Mouse (Mus musculus): Measurements from ENCODE around the gene Rnf185.
A peak's percentile ranks its signal among the peaks of the same experiment; 100 is the strongest.

Rnf185 gene

GRCm38 (mm10) chr11:3443091-3443490, 9.1 kb downstream of the Rnf185 start:
- no peak for DNase-seq (ENCODE audit: low read depth, low spot score)

- no peak for DNase-seq (ENCODE audit: low read depth, low spot score)
Measured at GRCm38 (mm10) chr11:3442677-3443076, 9.5 kb downstream of the Rnf185 start.

GRCm38 (mm10) chr11:3441696-3442443, 10.3 kb downstream of the Rnf185 start:
- no peak for DNase-seq (ENCODE audit: low read depth, low spot score)

GRCm38 (mm10) chr11:3437621-3438020, 14.5 kb downstream of the Rnf185 start:
- no peak for DNase-seq (ENCODE audit: low read depth, low spot score)

- DNase-seq (ENCODE audit: low read depth, low spot score) = no peak
Measured at GRCm38 (mm10) chr11:3433809-3434208, 18.4 kb downstream of the Rnf185 start.

GRCm38 (mm10) chr11:3431976-3432603, 20.1 kb downstream of the Rnf185 start:
- DNase-seq (ENCODE audit: low read depth, low spot score) = no peak

GRCm38 (mm10) chr11:3431515-3431914, 20.6 kb downstream of the Rnf185 start:
- DNase-seq (ENCODE audit: low read depth, low spot score) = no peak

- no peak for DNase-seq (ENCODE audit: low read depth, low spot score)
Measured at GRCm38 (mm10) chr11:3428632-3429031, 23.5 kb downstream of the Rnf185 start.

GRCm38 (mm10) chr11:3427697-3428230, 24.4 kb downstream of the Rnf185 start:
- DNase-seq (ENCODE audit: low read depth, low spot score) = no peak

GRCm38 (mm10) chr11:3422242-3422641, 29.9 kb downstream of the Rnf185 start:
- no peak for DNase-seq (ENCODE audit: low read depth, low spot score)

- no peak for DNase-seq (ENCODE audit: low read depth, low spot score)
Measured at GRCm38 (mm10) chr11:3418741-3419140, 33.4 kb downstream of the Rnf185 start.

- DNase-seq (ENCODE audit: low read depth, low spot score) = no peak
Measured at GRCm38 (mm10) chr11:3417795-3418194, 34.4 kb downstream of the Rnf185 start.

GRCm38 (mm10) chr11:3416399-3416798, 35.8 kb downstream of the Rnf185 start:
- DNase-seq (ENCODE audit: low read depth, low spot score) = no peak

GRCm38 (mm10) chr11:3412111-3412510, 40.1 kb downstream of the Rnf185 start:
- DNase-seq (ENCODE audit: low read depth, low spot score) = no peak

GRCm38 (mm10) chr11:3408997-3409732, 43.0 kb downstream of the Rnf185 start, which contains the start of gene Limk2:
Limk2 (minus strand) TSS chr11:3409189.
- peak; percentile 83 for DNase-seq (ENCODE audit: low read depth, low spot score)

GRCm38 (mm10) chr11:3408131-3408996, 43.8 kb downstream of the Rnf185 start:
- no peak for DNase-seq (ENCODE audit: low read depth, low spot score)

- no peak for DNase-seq (ENCODE audit: low read depth, low spot score)
Measured at GRCm38 (mm10) chr11:3404287-3405047, 47.7 kb downstream of the Rnf185 start.

GRCm38 (mm10) chr11:3403024-3403423, 49.1 kb downstream of the Rnf185 start:
- peak; percentile 49 for DNase-seq (ENCODE audit: low read depth, low spot score)

GRCm38 (mm10) chr11:3398318-3398717, 53.8 kb downstream of the Rnf185 start:
- no peak for DNase-seq (ENCODE audit: low read depth, low spot score)

- no peak for DNase-seq (ENCODE audit: low read depth, low spot score)
Measured at GRCm38 (mm10) chr11:3396562-3396961, 55.6 kb downstream of the Rnf185 start.
